Mouse (Mus musculus): Measurements from ENCODE around the gene Pde7b. TPM values are rescaled to one million over a fixed set of nuclear protein-coding genes. Genes with fewer than 3 reads are reported as not detected.
A peak's percentile ranks its signal among the peaks of the same experiment; 100 is the strongest.

Gene Pde7b
- polyA plus RNA-seq, 1 experiment from 2014 or later, result 5.0 TPM

DNA sequence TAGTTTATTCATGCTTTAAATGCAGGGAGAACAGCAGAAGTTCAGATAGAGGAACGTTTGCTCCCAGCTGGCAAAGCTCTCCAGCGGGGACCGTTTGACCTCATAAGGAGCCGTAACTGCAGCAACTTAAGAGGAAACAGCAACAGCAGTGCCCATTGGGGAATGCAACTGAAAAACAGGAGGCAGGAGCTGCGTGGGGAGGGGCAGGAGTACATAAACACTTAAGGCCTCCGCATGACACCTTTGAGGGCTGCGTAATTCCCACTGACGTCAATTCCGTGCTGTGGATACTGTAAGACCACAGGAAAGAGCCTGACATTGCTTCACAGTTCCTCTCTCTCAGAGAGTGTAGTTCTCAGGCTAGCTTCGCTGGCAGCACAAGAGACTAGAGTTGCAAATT lies 219.4 kb downstream of the Pde7b start:
- Histone ChIP-seq H3K4me2 (replicated peaks; ENCODE audit: low read depth, low read length) (no peak overlapping the region), H3K36me3 (ENCODE audit: insufficient read depth, low read length) (no peaks in the 10 kb centered on the region), H3K27me3 (replicated peaks; ENCODE audit: insufficient read depth, low read length) (no peaks in the 10 kb centered on the region), H3K27ac (ENCODE audit: low read length) (no peak overlapping the region), H3K4me3 (ENCODE audit: low read depth, low read length) (no peak overlapping the region), H3K4me1 (ENCODE audit: insufficient read depth, low read depth, low read length) (no peaks in the 10 kb centered on the region), H3K9me3 (ENCODE audit: low read length) (no peaks in the 10 kb centered on the region), H3K9ac (replicated peaks; ENCODE audit: low read depth) (no peak overlapping the region)
- peak; percentile 70 for ATAC-seq
- 65% methylated on average over 10 of the region's 10 CpGs for WGBS
- TF ChIP-seq EP300 (IDR thresholded peaks at IDR 0.05), result peak; percentile 90
- TF ChIP-seq CTCF (IDR thresholded peaks at IDR 0.05), result no peak
- DNase-seq (ENCODE audit: low spot score), result peak; percentile 75

DNA sequence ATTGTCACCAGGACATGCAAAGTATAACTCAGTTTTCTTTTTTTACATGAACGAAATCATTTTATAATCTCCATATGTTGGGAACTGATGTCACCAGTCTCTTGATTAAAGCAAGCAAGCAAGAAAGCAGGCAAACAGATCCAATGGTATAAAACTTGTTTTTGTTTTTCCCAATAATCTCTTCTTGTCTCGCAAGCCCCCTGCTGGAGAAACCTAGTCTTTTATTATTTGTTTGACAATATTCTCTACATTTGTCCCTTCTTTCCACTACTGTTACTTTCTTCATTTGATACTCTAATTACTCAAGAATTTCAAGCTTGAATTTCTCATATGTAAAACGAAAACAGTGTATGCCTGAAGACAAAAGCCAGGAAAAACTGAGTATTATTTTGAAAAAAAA lies 220.1 kb downstream of the Pde7b start:
- Histone ChIP-seq H3K4me2 (replicated peaks; ENCODE audit: low read depth, low read length) (no peak overlapping the region), H3K4me1 (ENCODE audit: insufficient read depth, low read depth, low read length) (no peaks in the 10 kb centered on the region), H3K27me3 (replicated peaks; ENCODE audit: insufficient read depth, low read length) (no peaks in the 10 kb centered on the region), H3K4me3 (ENCODE audit: low read depth, low read length) (no peak overlapping the region), H3K27ac (ENCODE audit: low read length) (no peak overlapping the region), H3K9me3 (ENCODE audit: low read length) (no peaks in the 10 kb centered on the region), H3K9ac (replicated peaks; ENCODE audit: low read depth) (no peak overlapping the region), H3K36me3 (ENCODE audit: insufficient read depth, low read length) (no peaks in the 10 kb centered on the region)
- TF ChIP-seq CTCF (IDR thresholded peaks at IDR 0.05), result peak; percentile 16; the same call in 1 of the 2 replicates
- TF ChIP-seq EP300 (IDR thresholded peaks at IDR 0.05), result no peak
- DNase-seq (ENCODE audit: low spot score) (no peak), ATAC-seq (no peak)
- 86% methylated on average over 3 of the region's 3 CpGs for WGBS

DNA sequence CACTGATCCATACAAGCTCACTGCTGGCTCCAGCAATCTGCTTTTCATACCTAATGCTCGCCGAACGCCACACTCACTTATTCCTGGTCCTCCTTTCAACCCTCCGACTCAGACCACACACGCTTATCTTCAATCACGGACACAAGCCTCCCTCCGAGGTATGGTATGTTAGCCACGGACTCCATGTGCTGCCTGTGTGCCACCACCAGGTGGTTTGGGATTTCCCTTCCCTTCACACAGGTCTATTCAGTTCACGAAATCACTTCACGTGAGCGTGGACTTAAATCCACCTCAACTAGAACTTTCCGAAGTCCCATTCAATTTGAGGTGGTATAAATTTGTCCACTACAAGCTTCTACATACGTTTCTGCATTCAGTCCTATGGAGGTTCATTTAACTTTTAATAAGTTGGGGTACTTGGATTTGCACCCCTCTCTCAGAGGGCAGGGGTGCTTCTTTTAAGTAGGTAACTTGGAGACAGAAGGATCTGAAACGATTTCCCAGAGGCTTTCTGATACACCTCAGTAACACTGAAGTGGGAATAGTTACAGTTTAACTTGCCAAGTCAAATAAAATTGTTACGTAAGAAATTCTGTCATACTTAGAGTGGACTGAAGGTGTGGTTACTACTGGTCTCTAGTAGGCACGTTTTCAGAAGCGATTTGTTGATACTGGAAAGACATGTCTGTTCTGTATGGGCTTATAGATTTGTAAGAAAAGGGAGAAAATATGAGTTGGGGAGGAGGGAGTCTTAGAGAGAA lies 221.4 kb downstream of the Pde7b start:
- H3K4me2 ChIP-seq (replicated peaks; ENCODE audit: low read depth, low read length), result peak overlapping the region; percentile 36
- 58% methylated on average over 17 of the region's 17 CpGs for WGBS
- no peak overlapping the region for H3K4me3 ChIP-seq (ENCODE audit: low read depth, low read length)
- DNase-seq (ENCODE audit: low spot score), result peak; percentile 88
- no peak overlapping the region for H3K9ac ChIP-seq (replicated peaks; ENCODE audit: low read depth)
- peak overlapping the region; percentile 75 for H3K27ac ChIP-seq (ENCODE audit: low read length)
- no peaks in the 10 kb centered on the region for H3K36me3 ChIP-seq (ENCODE audit: insufficient read depth, low read length)
- ATAC-seq, result peak; percentile 86
- no peaks in the 10 kb centered on the region for H3K27me3 ChIP-seq (replicated peaks; ENCODE audit: insufficient read depth, low read length)
- no peaks in the 10 kb centered on the region for H3K9me3 ChIP-seq (ENCODE audit: low read length)
- H3K4me1 ChIP-seq (ENCODE audit: insufficient read depth, low read depth, low read length), result no peaks in the 10 kb centered on the region
- TF ChIP-seq EP300 (IDR thresholded peaks at IDR 0.05) (peak; percentile 77; the same call in 1 of the 2 replicates), CTCF (IDR thresholded peaks at IDR 0.05) (peak; percentile 60)

DNA sequence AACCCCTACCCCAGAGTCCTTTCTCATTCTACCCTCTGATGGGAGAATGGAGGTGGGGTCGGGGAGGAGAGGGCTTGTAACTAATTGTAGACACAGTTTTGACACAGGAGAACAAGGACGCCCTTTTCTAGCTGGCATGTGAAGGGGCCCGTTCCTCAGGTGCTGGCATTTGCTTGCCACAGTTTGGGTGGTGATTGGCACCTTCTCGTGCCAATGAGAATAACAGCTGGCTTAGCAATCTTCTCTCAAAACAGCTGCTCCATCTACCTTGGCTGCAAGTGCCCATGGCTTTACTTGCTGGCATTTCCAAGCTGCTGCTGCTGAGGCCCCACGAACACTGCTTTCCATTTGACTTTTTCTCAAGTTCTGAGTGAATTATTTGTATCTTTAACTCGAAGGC lies 223.7 kb downstream of the Pde7b start:
- no peak overlapping the region for H3K27ac ChIP-seq (ENCODE audit: low read length)

DNA sequence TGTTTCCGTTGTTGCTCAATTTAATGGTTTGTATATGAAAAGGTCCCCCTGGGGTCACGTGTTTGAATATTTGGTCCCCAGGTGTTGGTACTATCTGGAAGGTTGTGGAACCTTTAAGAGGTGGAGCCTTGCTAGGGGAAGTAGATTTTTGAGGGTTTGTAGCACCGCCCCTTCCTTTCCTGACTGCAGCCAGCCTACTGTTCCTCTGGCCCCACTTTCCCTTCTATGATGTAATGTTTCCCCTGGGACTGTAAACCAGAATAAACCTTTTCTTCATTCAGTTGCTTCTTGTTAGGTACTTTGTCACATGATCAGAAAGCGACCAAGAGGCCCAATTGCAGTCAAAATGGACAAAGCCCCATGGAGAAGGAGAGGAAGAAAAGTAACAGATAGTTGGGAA lies 229.8 kb downstream of the Pde7b start:
- no peak overlapping the region for H3K9ac ChIP-seq (replicated peaks; ENCODE audit: low read depth)
- 93% methylated on average over 4 of the region's 4 CpGs for WGBS

More for the DNA sequence above, 223.7 kb downstream of the Pde7b start:
- H3K9ac ChIP-seq (replicated peaks; ENCODE audit: low read depth), result no peak overlapping the region
- no peaks in the 10 kb centered on the region for H3K4me1 ChIP-seq (ENCODE audit: insufficient read depth, low read depth, low read length)
- H3K9me3 ChIP-seq (ENCODE audit: low read length), result no peaks in the 10 kb centered on the region
- H3K27me3 ChIP-seq (replicated peaks; ENCODE audit: insufficient read depth, low read length), result no peaks in the 10 kb centered on the region
- DNase-seq (ENCODE audit: low spot score) (no peak), ATAC-seq (no peak)
- no peaks in the 10 kb centered on the region for H3K36me3 ChIP-seq (ENCODE audit: insufficient read depth, low read length)
- no peak overlapping the region for H3K4me2 ChIP-seq (replicated peaks; ENCODE audit: low read depth, low read length)
- TF ChIP-seq EP300 (IDR thresholded peaks at IDR 0.05) (no peak), CTCF (IDR thresholded peaks at IDR 0.05) (no peak)
- no peak overlapping the region for H3K4me3 ChIP-seq (ENCODE audit: low read depth, low read length)
- 62% methylated on average over 6 of the region's 6 CpGs for WGBS

DNA sequence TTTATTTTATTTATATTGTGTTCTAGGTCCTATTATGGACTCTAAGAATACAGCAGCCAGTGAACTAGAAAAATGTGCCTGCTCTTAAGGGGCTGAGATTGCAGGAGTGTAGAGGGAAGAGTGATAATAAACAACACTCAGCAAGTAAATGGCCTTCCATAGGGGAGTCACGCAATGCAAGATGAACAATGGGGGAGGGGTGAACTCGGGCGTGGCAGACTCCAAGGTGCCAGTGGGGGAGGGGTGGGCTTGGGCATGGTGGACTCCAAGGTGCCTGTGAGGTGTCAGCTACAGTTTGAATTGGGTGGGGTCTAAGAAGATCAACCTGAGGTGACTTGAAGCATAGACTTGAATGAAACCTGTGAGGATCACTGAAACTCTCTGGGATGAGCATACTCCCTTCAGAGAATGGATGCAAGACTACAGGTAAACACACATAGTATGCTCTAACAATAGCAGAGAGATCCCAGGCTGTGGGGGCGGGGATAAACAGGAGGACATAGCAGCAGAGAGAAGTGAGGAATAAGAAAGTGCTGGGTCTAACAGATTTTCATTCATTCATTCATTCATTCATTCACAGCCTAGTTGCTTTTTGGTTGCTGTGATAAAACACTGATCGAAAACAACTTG lies 230.9 kb downstream of the Pde7b start:
- H3K36me3 ChIP-seq (ENCODE audit: insufficient read depth, low read length), result no peaks in the 10 kb centered on the region

More for the DNA sequence above, 229.8 kb downstream of the Pde7b start:
- H3K27me3 ChIP-seq (replicated peaks; ENCODE audit: insufficient read depth, low read length), result no peaks in the 10 kb centered on the region
- no peak overlapping the region for H3K27ac ChIP-seq (ENCODE audit: low read length)
- no peak overlapping the region for H3K4me3 ChIP-seq (ENCODE audit: low read depth, low read length)
- no peak for TF ChIP-seq CTCF (IDR thresholded peaks at IDR 0.05)
- TF ChIP-seq EP300 (IDR thresholded peaks at IDR 0.05), result no peak
- H3K9me3 ChIP-seq (ENCODE audit: low read length), result no peaks in the 10 kb centered on the region
- peaks cover 3% of the 10 kb centered on the region; the same call in 1 of the 2 replicates for H3K4me1 ChIP-seq (ENCODE audit: insufficient read depth, low read depth, low read length)
- H3K36me3 ChIP-seq (ENCODE audit: insufficient read depth, low read length), result no peaks in the 10 kb centered on the region
- ATAC-seq (no peak), DNase-seq (ENCODE audit: low spot score) (no peak)
- H3K4me2 ChIP-seq (replicated peaks; ENCODE audit: low read depth, low read length), result no peak overlapping the region

More for the DNA sequence above, 230.9 kb downstream of the Pde7b start:
- DNase-seq (ENCODE audit: low spot score), result no peak
- Histone ChIP-seq H3K27me3 (replicated peaks; ENCODE audit: insufficient read depth, low read length) (no peaks in the 10 kb centered on the region), H3K4me3 (ENCODE audit: low read depth, low read length) (no peak overlapping the region), H3K4me1 (ENCODE audit: insufficient read depth, low read depth, low read length) (peaks cover 3% of the 10 kb centered on the region; the same call in 1 of the 2 replicates), H3K9ac (replicated peaks; ENCODE audit: low read depth) (no peak overlapping the region), H3K4me2 (replicated peaks; ENCODE audit: low read depth, low read length) (no peak overlapping the region), H3K27ac (ENCODE audit: low read length) (no peak overlapping the region), H3K9me3 (ENCODE audit: low read length) (no peaks in the 10 kb centered on the region)
- TF ChIP-seq EP300 (IDR thresholded peaks at IDR 0.05) (no peak), CTCF (IDR thresholded peaks at IDR 0.05) (no peak)
- 84% methylated on average over 5 of the region's 5 CpGs for WGBS
- ATAC-seq, result no peak
